Mouse (Mus musculus) limb, embryonic 15.5 days (tissue): ENCODE measurements around the gene Focad. TPM values are rescaled to one million over a fixed set of nuclear protein-coding genes. Genes with fewer than 3 reads are reported as not detected.
A peak's percentile ranks its signal among the peaks of the same experiment; 100 is the strongest.

Experiments used
- ATAC-seq: fragments of 200-750 bp; cut with Nextera tagmentation; 2 replicates; pipeline ENCODE4 v1.8.0; 2017; ENCODE audit warnings: low read depth, moderate TSS enrichment; ENCODE audit not compliant: insufficient number of reproducible peaks, low FRiP score, low TSS enrichment
- H3K27ac ChIP-seq: fragments of 300-500 bp; sonication (generic); 2 replicates; pipeline ENCODE4 v1.5.1; 2015; ENCODE audit warnings: moderate library complexity, mild to moderate bottlenecking, inconsistent platforms
- H3K27me3 ChIP-seq: fragments of 300-500 bp; sonication (generic); 2 replicates; pipeline ENCODE4 v1.6.1; 2015; ENCODE audit warnings: inconsistent platforms
- H3K36me3 ChIP-seq: fragments of 300-500 bp; sonication (generic); 2 replicates; pipeline ENCODE4 v1.6.1; 2015; ENCODE audit warnings: inconsistent platforms
- H3K4me1 ChIP-seq: fragments of 300-500 bp; sonication (generic); 2 replicates; pipeline ENCODE4 v1.6.1; 2015; ENCODE audit warnings: inconsistent platforms
- H3K4me2 ChIP-seq: fragments of 300-500 bp; sonication (generic); 2 replicates; pipeline ENCODE4 v1.6.1; 2015; ENCODE audit warnings: mild to moderate bottlenecking, inconsistent platforms
- H3K4me3 ChIP-seq: fragments of 300-500 bp; sonication (generic); 2 replicates; pipeline ENCODE4 v1.5.1; 2015; ENCODE audit warnings: mild to moderate bottlenecking, inconsistent platforms
- H3K9ac ChIP-seq: fragments of 300-500 bp; sonication (generic); 2 replicates; pipeline ENCODE4 v1.6.1; 2015; ENCODE audit warnings: inconsistent platforms
- H3K9me3 ChIP-seq: fragments of 300-500 bp; sonication (generic); 2 replicates; pipeline ENCODE4 v1.6.1; 2016; ENCODE audit warnings: inconsistent platforms
- WGBS: fragments of 180-500 bp; shearing (Covaris S2); methylation state at CpG from one replicate; pipeline ENCODE4 v1.1.7; 2015; 5-methylcytosine and 5-hydroxymethylcytosine counted together
- polyA plus RNA-seq: library from polyadenylated mRNA; unstranded; fragments of >200 nt; fragmentation: Nextera tagmentation; extraction: Ambion mirVana; gene quantifications from 2 replicates; pipeline ENCODE4 v1.2.1, GENCODE M21; 2015

Gene Focad
- polyA plus RNA-seq, 1 experiment from 2014 or later: 15.4 TPM

GRCm38 (mm10) chr4:88415017-88415416, 320.6 kb downstream of the Focad start:
- peaks cover 2% of the 10 kb centered on the region; the same call in 1 of the 2 replicates for H3K36me3 ChIP-seq
- no peak overlapping the region for H3K9ac ChIP-seq
- 62% methylated on average over 2 of the region's 2 CpGs for WGBS
- no peaks in the 10 kb centered on the region for H3K27me3 ChIP-seq
- no peak overlapping the region for H3K27ac ChIP-seq
- no peaks in the 10 kb centered on the region for H3K9me3 ChIP-seq
- H3K4me1 ChIP-seq: no peaks in the 10 kb centered on the region
- ATAC-seq: no peak
- no peak overlapping the region for H3K4me3 ChIP-seq
- no peak overlapping the region for H3K4me2 ChIP-seq

- ATAC-seq: no peak
- Histone ChIP-seq H3K4me2 (no peak overlapping the region), H3K9ac (no peak overlapping the region), H3K4me1 (no peaks in the 10 kb centered on the region), H3K9me3 (no peaks in the 10 kb centered on the region), H3K4me3 (no peak overlapping the region), H3K27me3 (no peaks in the 10 kb centered on the region), H3K27ac (no peak overlapping the region), H3K36me3 (peaks cover 2% of the 10 kb centered on the region; the same call in 1 of the 2 replicates)
- WGBS: 92% methylated on average over 5 of the region's 5 CpGs
Observed at GRCm38 (mm10) chr4:88419378-88419777, 324.9 kb downstream of the Focad start.

GRCm38 (mm10) chr4:88424563-88424962, 330.1 kb downstream of the Focad start:
- no peaks in the 10 kb centered on the region for H3K27me3 ChIP-seq
- no peak for ATAC-seq
- no peak overlapping the region for H3K9ac ChIP-seq
- no peak overlapping the region for H3K4me2 ChIP-seq
- H3K9me3 ChIP-seq: no peaks in the 10 kb centered on the region
- H3K36me3 ChIP-seq: no peaks in the 10 kb centered on the region
- H3K4me3 ChIP-seq: no peak overlapping the region
- H3K27ac ChIP-seq: no peak overlapping the region
- no peaks in the 10 kb centered on the region for H3K4me1 ChIP-seq

- Histone ChIP-seq H3K27ac (peak overlapping the region; percentile 43; the same call in 1 of the 2 replicates), H3K4me2 (no peak overlapping the region), H3K4me1 (no peaks in the 10 kb centered on the region), H3K4me3 (no peak overlapping the region), H3K9ac (no peak overlapping the region), H3K9me3 (no peaks in the 10 kb centered on the region), H3K36me3 (no peaks in the 10 kb centered on the region), H3K27me3 (no peaks in the 10 kb centered on the region)
- WGBS: 74% methylated on average over 2 of the region's 2 CpGs
- ATAC-seq: no peak
Observed at GRCm38 (mm10) chr4:88427630-88428239, 333.3 kb downstream of the Focad start.

GRCm38 (mm10) chr4:88432412-88433024, 338.1 kb downstream of the Focad start:
- ATAC-seq: no peak
- H3K4me2 ChIP-seq: no peak overlapping the region
- H3K27ac ChIP-seq: no peak overlapping the region
- H3K36me3 ChIP-seq: no peaks in the 10 kb centered on the region
- H3K4me3 ChIP-seq: no peak overlapping the region
- no peaks in the 10 kb centered on the region; the same call in 1 of the 2 replicates for H3K4me1 ChIP-seq
- no peaks in the 10 kb centered on the region for H3K27me3 ChIP-seq
- H3K9me3 ChIP-seq: no peaks in the 10 kb centered on the region
- 73% methylated on average over 8 of the region's 8 CpGs for WGBS
- H3K9ac ChIP-seq: no peak overlapping the region

- no peak for ATAC-seq
- Histone ChIP-seq H3K36me3 (no peaks in the 10 kb centered on the region), H3K4me3 (no peak overlapping the region), H3K4me2 (no peak overlapping the region), H3K9ac (no peak overlapping the region), H3K27me3 (no peaks in the 10 kb centered on the region; the same call in 1 of the 2 replicates), H3K27ac (no peak overlapping the region), H3K9me3 (no peaks in the 10 kb centered on the region), H3K4me1 (peaks cover 14% of the 10 kb centered on the region)
- 62% methylated on average over 6 of the region's 6 CpGs for WGBS
Observed at GRCm38 (mm10) chr4:88436593-88437165, 342.2 kb downstream of the Focad start.

GRCm38 (mm10) chr4:88437166-88437565, 342.7 kb downstream of the Focad start:
- Histone ChIP-seq H3K27ac (no peak overlapping the region), H3K27me3 (no peaks in the 10 kb centered on the region; the same call in 1 of the 2 replicates), H3K9ac (no peak overlapping the region), H3K4me2 (no peak overlapping the region), H3K36me3 (no peaks in the 10 kb centered on the region), H3K9me3 (no peaks in the 10 kb centered on the region), H3K4me1 (peaks cover 14% of the 10 kb centered on the region), H3K4me3 (no peak overlapping the region)
- no peak for ATAC-seq
- 56% methylated on average over 3 of the region's 3 CpGs for WGBS

- Histone ChIP-seq H3K36me3 (no peaks in the 10 kb centered on the region), H3K27ac (no peak overlapping the region), H3K9ac (no peak overlapping the region), H3K4me1 (peaks cover 14% of the 10 kb centered on the region), H3K27me3 (no peaks in the 10 kb centered on the region; the same call in 1 of the 2 replicates), H3K4me3 (no peak overlapping the region), H3K9me3 (no peaks in the 10 kb centered on the region), H3K4me2 (peak overlapping the region; percentile 70)
- no peak for ATAC-seq
- 34% methylated on average over 2 of the region's 2 CpGs for WGBS
Observed at GRCm38 (mm10) chr4:88437917-88438316, 343.5 kb downstream of the Focad start.

GRCm38 (mm10) chr4:88438326-88438989, 344.0 kb downstream of the Focad start, which contains the start of gene Hacd4:
Gene Hacd4 (minus strand): TSS chr4:88438928.
- no peaks in the 10 kb centered on the region for H3K9me3 ChIP-seq
- H3K4me2 ChIP-seq: peak within 1 kb of the TSS; percentile 70
- peak within 1 kb of the TSS; percentile 40; the same call in 1 of the 2 replicates for H3K9ac ChIP-seq
- H3K27ac ChIP-seq: no peak within 1 kb of the TSS
- H3K4me3 ChIP-seq: peak within 1 kb of the TSS; percentile 44
- WGBS: 6% methylated on average over 14 of the region's 14 CpGs
- H3K27me3 ChIP-seq: no peaks in the 10 kb centered on the region; the same call in 1 of the 2 replicates
- H3K4me1 ChIP-seq: peaks cover 14% of the 10 kb centered on the region
- ATAC-seq: peak; percentile 61; the same call in 1 of the 2 replicates
- no peaks in the 10 kb centered on the region for H3K36me3 ChIP-seq

GRCm38 (mm10) chr4:88438990-88439329, 344.5 kb downstream of the Focad start:
- Histone ChIP-seq H3K36me3 (no peaks in the 10 kb centered on the region), H3K4me3 (peak overlapping the region; percentile 44), H3K27me3 (no peaks in the 10 kb centered on the region; the same call in 1 of the 2 replicates), H3K4me1 (peaks cover 14% of the 10 kb centered on the region), H3K9me3 (no peaks in the 10 kb centered on the region), H3K4me2 (peak overlapping the region; percentile 70), H3K27ac (no peak overlapping the region), H3K9ac (peak overlapping the region; percentile 40; the same call in 1 of the 2 replicates)
- WGBS: 22% methylated on average over 4 of the region's 4 CpGs
- no peak for ATAC-seq

- H3K9me3 ChIP-seq: no peaks in the 10 kb centered on the region
- no peaks in the 10 kb centered on the region; the same call in 1 of the 2 replicates for H3K27me3 ChIP-seq
- no peaks in the 10 kb centered on the region for H3K36me3 ChIP-seq
- no peak for ATAC-seq
- H3K4me1 ChIP-seq: peaks cover 14% of the 10 kb centered on the region
- H3K9ac ChIP-seq: no peak overlapping the region
- H3K4me3 ChIP-seq: no peak overlapping the region
- no peak overlapping the region for H3K27ac ChIP-seq
- no peak overlapping the region for H3K4me2 ChIP-seq
- 79% methylated on average over 6 of the region's 6 CpGs for WGBS
Observed at GRCm38 (mm10) chr4:88439669-88440123, 345.3 kb downstream of the Focad start.

GRCm38 (mm10) chr4:88440814-88441213, 346.4 kb downstream of the Focad start:
- no peaks in the 10 kb centered on the region; the same call in 1 of the 2 replicates for H3K27me3 ChIP-seq
- H3K9me3 ChIP-seq: no peaks in the 10 kb centered on the region
- no peak overlapping the region for H3K4me2 ChIP-seq
- no peak overlapping the region for H3K27ac ChIP-seq
- no peak overlapping the region for H3K9ac ChIP-seq
- H3K4me3 ChIP-seq: no peak overlapping the region
- H3K36me3 ChIP-seq: no peaks in the 10 kb centered on the region
- ATAC-seq: no peak
- 86% methylated on average over 7 of the region's 7 CpGs for WGBS
- H3K4me1 ChIP-seq: peaks cover 14% of the 10 kb centered on the region
